Mouse (Mus musculus): ENCODE measurements around the gene Nos1ap. TPM values are rescaled to one million over a fixed set of nuclear protein-coding genes. Genes with fewer than 3 reads are reported as not detected.

Gene Nos1ap
- polyA plus RNA-seq, 1 experiment from 2014 or later: 14.2 TPM

DNA sequence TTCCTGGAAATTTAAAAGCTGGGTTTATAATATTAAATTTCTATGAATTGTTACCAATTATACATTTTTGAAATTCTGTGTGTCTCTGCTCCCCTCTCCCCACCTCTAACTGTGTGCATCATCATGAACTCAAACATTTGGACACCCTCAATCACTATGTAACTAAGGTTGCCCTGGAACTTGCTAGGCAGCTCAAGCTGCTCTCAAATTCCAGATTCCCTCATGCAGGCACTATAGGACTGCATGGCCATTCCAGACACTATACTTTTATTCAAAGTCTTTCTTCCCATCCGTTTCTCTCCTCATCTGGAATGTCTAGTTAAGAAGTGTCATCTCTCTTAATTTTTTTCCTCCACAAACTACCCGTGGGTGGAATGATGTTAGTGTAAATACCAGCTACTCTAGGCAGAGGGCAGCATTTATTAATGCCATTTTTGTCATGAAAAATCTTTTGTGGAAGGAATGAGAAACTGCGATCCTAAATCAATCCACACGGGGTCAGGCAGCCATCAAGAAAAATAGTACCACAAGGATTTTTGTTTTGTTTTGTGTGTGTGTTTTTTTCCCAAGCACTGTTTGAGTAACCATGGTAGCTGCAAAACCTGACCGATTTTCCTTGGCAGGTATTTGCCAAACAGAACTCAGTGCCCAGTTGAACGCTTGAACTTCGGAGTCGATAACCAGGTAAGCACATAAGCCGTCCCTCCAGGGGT lies 297.3 kb downstream of the Nos1ap start:
- H3K9me3 ChIP-seq: no peaks in the 10 kb centered on the region
- H3K4me1 ChIP-seq (replicated peaks): peaks cover 7% of the 10 kb centered on the region; the same call in 1 of the 2 replicates
- DNase-seq (ENCODE audit: low spot score): peak; percentile 39
- 44% methylated on average over 9 of the region's 9 CpGs for WGBS
- H3K27ac ChIP-seq: no peak overlapping the region
- no peaks in the 10 kb centered on the region for H3K27me3 ChIP-seq (ENCODE audit: insufficient read depth, poor library complexity, severe bottlenecking)
- no peak overlapping the region for H3K4me3 ChIP-seq
- no peaks in the 10 kb centered on the region for H3K36me3 ChIP-seq

DNA sequence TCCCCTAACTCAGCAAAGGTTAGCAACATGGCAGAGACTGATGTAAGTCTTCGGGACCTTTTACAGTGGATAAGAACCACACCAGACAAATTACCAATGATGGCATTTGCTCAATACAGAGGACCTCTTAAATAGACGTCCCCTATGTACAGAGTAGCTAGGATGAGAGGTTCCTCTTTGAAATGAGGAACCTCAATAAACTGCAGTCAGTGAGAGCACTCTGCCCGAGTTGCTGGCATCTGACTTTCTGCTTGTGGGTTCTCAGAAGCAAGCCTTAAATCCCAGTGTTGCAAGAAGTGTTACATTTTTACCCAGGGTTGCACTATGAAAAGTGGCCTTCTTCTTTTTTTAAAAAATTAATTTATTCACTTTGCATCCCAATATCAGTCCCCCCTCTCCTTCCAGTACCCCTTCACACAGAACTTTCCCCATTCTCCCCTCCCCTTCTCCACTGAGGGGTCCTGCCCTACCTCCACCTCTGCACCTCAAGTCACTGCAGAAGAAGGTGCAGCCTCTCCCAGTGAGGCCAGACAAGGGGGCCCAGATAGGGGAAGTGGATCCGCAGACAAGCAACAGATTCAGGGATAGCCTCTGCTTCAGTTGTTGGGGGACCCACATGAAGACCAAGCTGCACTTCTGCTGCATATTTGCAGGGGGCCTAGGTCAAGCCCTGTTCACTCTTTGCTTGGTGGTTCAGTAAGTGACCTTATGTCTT lies 307.1 kb downstream of the Nos1ap start:
- Histone ChIP-seq H3K4me3 (no peak overlapping the region), H3K27ac (no peak overlapping the region), H3K27me3 (ENCODE audit: insufficient read depth, poor library complexity, severe bottlenecking) (no peaks in the 10 kb centered on the region), H3K9me3 (no peaks in the 10 kb centered on the region), H3K4me1 (replicated peaks) (no peaks in the 10 kb centered on the region), H3K36me3 (no peaks in the 10 kb centered on the region)
- DNase-seq (ENCODE audit: low spot score): no peak
- WGBS: 84% methylated on average over 4 of the region's 4 CpGs

- Histone ChIP-seq H3K4me3 (no peak within 1 kb of the TSS), H3K27ac (no peak within 1 kb of the TSS), H3K9me3 (peaks cover 4% of the 10 kb centered on the region; the same call in 1 of the 2 replicates), H3K4me1 (replicated peaks) (no peaks in the 10 kb centered on the region), H3K36me3 (no peaks in the 10 kb centered on the region), H3K27me3 (ENCODE audit: insufficient read depth, poor library complexity, severe bottlenecking) (no peaks in the 10 kb centered on the region)
- WGBS: 88% methylated on average over 3 of the region's 3 CpGs
- no peak for DNase-seq (ENCODE audit: low spot score)
These were observed 312.6 kb downstream of the Nos1ap start, which contains the start of gene Sh2d1b1 for GRCm38 (mm10) chr1:170277016-170277415. TSS of gene Sh2d1b1 (plus strand) at chr1:170277320.

- Histone ChIP-seq H3K36me3 (no peaks in the 10 kb centered on the region), H3K4me1 (replicated peaks) (no peaks in the 10 kb centered on the region), H3K9me3 (peaks cover 4% of the 10 kb centered on the region; the same call in 1 of the 2 replicates), H3K4me3 (no peak overlapping the region), H3K27me3 (ENCODE audit: insufficient read depth, poor library complexity, severe bottlenecking) (no peaks in the 10 kb centered on the region), H3K27ac (no peak overlapping the region)
- DNase-seq (ENCODE audit: low spot score): no peak
These were observed 316.4 kb downstream of the Nos1ap start for GRCm38 (mm10) chr1:170273252-170273651.

DNA sequence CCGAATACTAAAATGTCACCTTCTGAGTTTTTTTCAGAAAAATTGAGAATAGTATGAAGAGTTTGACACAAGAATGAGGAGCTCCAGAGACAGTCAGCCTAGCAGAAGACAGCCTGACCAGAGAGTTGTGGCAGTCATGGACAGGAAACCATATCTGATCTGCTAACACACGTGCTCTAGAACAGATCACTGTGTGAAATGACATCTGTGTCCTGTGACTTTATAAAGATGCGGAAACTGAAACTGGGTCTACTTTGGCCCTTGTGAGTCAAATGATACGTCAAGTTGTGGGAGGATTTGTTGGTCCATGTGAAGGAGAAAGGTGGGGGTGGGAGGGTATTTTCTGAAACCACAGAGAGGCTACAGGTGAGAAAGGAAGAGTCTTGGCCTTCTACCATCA lies 319.0 kb downstream of the Nos1ap start:
- H3K9me3 ChIP-seq: peaks cover 16% of the 10 kb centered on the region

GRCm38 (mm10) chr1:170270281-170270680 lies 319.4 kb downstream of the Nos1ap start:
- Histone ChIP-seq H3K27ac (no peak overlapping the region), H3K9me3 (peaks cover 13% of the 10 kb centered on the region), H3K36me3 (no peaks in the 10 kb centered on the region), H3K4me3 (no peak overlapping the region), H3K4me1 (replicated peaks) (no peaks in the 10 kb centered on the region), H3K27me3 (ENCODE audit: insufficient read depth, poor library complexity, severe bottlenecking) (no peaks in the 10 kb centered on the region)
- no peak for DNase-seq (ENCODE audit: low spot score)
- 85% methylated on average over 6 of the region's 6 CpGs for WGBS

More for the DNA sequence above, 319.0 kb downstream of the Nos1ap start:
- Histone ChIP-seq H3K4me3 (no peak overlapping the region), H3K27me3 (ENCODE audit: insufficient read depth, poor library complexity, severe bottlenecking) (no peaks in the 10 kb centered on the region), H3K27ac (no peak overlapping the region), H3K4me1 (replicated peaks) (no peaks in the 10 kb centered on the region), H3K36me3 (no peaks in the 10 kb centered on the region)
- DNase-seq (ENCODE audit: low spot score): no peak
- 93% methylated on average over 4 of the region's 4 CpGs for WGBS

DNA sequence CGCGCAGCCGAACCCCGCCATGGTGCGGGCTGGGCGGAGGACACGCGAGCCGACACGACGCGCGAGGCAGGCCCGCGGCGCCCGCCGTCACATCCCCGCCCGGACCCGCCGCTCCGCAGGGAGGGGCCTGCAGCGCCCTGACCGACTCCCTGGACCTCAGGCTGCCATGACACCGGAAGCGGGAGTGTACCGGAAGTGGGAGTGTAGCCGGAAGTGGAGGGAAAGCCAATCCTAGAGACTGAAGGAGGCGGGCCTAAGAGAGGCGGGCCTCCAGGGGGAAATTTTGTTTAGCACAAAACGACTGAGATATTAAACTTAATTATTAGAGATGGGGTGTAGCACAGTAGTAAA lies 334.1 kb downstream of the Nos1ap start:
- Histone ChIP-seq H3K36me3 (no peaks in the 10 kb centered on the region), H3K4me1 (replicated peaks) (peaks cover 9% of the 10 kb centered on the region), H3K27me3 (ENCODE audit: insufficient read depth, poor library complexity, severe bottlenecking) (peaks cover 11% of the 10 kb centered on the region), H3K9me3 (no peaks in the 10 kb centered on the region), H3K4me3 (peak overlapping the region; percentile 90), H3K27ac (peak overlapping the region; percentile 91)
- WGBS: 11% methylated on average over 32 of the region's 32 CpGs
- peak; percentile 90 for DNase-seq (ENCODE audit: low spot score)

GRCm38 (mm10) chr1:170254893-170255559 lies 334.6 kb downstream of the Nos1ap start:
- Histone ChIP-seq H3K4me3 (peak overlapping the region; percentile 90), H3K27me3 (ENCODE audit: insufficient read depth, poor library complexity, severe bottlenecking) (peaks cover 11% of the 10 kb centered on the region), H3K4me1 (replicated peaks) (peaks cover 9% of the 10 kb centered on the region), H3K9me3 (no peaks in the 10 kb centered on the region), H3K36me3 (no peaks in the 10 kb centered on the region), H3K27ac (peak overlapping the region; percentile 91)
- no peak for DNase-seq (ENCODE audit: low spot score)
- WGBS: 30% methylated on average over 30 of the region's 30 CpGs

Other genes starting within 250 kb of the Nos1ap start
- gene Olfml2b, start 54.7 kb upstream of the Nos1ap start, polyA plus RNA-seq (2016; fragmentation: Nextera tagmentation; extraction: Ambion mirVana): 5.7 and 5.9 TPM in 2 replicates

Measured in hindbrain, embryonic 10.5 days (tissue).